Mouse (Mus musculus): ENCODE data around the gene Gm853.
A peak's percentile ranks its signal among the peaks of the same experiment; 100 is the strongest.

Gene Gm853

DNA sequence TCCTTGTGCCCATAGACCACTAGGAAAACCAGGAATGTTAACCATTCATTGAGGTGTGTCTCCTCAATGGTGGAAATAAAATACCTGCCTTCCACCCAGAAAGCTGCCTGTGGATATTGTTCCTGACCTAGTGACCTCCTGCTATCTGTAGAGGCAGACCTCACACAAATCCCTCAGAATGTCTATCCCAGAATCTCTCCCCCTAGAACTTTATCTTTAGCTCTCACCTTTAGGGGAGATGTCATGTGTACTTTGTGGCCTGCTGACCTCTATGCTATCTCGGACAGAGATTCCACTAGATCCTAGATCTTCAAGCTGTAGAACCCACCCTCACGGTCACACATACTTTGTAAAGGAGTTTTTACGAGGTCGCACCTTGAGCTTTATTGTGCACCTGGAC, 9.0 kb downstream of the Gm853 start:
- no peak for DNase-seq

DNA sequence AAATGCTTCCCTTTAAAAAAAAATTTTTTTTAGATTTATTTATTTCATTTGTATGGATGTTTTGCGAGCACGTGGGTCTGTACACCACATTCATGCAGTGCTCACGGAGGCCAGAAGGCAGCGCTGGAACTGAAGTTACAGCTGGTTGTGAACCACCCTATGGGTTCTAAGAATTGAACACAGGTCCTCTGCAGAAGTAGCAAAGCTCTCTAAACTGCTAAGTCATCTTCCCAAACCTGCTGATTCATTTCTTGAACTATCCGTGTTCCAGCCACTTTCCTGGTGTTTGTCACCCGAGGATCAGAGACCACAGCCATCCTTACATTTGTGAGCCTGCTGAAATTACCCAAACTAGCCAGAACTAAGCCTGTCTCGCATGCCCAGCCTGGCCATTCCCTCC, 9.8 kb downstream of the Gm853 start:
- no peak for DNase-seq

DNA sequence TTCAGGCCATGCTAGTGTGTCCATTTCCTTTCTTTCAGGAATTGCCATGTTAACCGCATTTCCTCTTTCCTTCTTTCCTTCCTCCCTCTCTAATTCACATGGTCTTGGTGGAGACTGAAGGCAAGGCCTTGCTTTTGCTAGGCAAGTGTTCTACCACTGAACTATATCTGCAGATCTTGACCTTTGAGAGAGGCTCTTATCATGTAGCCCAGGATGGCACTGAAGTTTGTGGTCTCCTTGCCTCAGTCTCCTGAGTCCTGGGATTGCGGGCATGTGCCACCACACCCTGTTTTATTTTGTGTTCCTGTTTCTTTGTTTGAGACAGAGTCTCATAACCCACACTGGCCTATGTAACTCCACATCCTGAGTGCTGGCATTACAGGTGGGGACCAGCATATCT, 10.3 kb downstream of the Gm853 start:
- DNase-seq: no peak

DNA sequence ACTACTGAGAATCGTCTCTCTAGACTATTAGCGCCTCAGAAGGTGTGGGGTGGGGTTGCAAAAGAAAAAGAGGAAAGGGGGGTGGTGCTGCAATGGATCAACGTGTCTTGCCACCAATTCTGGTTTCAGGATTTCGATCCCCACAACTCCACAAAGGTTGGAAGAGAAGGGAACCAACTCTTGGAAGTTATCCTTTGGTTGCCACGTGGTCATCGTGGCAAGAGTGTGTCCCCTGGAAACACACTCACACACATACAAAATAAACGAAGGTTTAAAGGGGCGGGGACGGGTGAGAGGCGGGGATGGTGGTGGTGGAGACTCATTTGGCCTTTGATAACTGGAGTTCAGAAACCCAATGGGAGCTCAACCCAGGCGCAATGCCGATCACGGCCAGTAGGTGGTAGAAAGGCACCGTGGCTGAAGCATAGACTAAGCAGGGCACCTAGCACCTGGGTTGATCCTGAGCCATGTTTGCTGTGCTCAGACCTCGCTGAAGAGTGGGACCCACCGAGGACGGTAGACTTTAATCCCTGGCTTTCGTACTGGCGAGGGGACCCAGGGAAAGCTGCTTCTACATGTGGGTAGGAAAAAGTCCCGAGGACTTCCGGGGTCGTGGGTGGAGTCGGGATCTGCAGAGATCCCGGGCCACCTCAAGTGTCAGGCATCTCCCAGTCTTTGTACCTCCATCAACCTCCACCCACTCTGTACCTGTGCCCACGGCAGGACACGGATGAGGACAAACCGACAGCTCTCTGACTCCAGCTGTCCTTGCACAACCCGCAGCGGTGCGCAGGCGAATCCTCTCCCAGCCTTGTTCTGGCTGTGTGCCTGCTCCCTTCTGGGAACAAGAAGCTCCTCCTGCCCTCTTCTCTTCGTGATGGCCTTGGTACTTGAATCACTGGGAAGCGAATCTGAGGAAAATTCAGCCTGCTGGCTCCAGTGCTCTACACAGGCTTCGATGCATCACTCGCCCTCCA, 23.2 kb downstream of the Gm853 start:
- peak; percentile 77 to 78 for DNase-seq

DNA sequence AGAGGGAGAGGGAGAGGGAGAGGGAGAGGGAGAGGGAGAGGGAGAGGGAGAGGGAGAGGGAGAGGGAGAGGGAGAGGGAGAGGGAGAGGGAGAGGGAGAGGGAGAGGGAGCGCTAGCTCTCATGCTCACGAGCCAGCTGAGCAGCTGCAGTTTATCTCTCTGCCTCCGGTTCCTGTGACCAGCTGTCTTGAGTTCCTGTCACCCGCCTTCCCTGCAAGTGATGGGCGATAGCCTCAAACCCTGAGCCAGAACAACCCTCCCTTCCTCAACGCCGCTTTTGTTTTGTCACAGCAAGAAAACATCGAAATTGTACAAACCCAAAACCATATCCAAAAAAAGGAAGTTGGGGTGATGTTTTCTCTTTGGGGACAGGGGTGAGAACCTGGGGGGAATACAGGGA, 25.7 kb downstream of the Gm853 start:
- DNase-seq: no peak

DNA sequence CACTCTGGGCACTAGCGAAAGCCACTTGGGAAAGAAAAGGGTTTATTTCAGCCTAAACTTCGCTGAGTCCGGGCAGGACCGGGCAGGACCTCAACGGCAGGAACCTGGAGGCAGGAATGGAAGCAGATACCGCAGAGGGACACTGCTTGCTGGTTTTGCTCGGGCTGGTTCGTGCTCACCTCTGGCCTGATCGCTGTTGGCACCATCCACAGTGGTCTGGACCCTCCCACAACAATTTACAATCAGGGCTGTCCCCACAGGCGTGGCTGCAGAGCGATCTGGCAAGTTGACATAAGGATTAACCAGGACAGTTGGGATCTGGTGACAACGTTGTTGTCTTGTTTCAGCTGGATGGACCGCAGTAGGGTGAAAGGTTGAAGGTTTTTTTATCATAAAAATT, 26.3 kb downstream of the Gm853 start:
- DNase-seq: no peak

DNA sequence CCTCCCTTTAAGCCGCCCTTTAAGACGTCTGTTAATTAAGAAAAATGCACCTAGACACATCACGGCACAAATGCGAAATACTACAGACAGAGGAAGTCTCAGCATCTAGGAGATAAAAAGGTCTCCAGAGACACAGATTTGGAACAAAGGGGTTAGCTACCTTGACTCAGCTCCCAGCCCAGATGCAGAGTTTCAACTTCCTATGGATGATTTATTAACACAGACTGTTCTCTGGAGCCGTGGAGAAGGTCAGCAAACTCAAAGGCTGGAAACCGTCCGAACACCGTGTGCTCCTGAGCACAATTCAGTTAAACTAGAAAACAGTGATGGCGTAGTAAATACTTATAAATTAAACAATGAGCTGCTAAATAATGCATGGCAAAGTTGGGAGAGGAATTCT, 29.9 kb downstream of the Gm853 start:
- DNase-seq: no peak

DNA sequence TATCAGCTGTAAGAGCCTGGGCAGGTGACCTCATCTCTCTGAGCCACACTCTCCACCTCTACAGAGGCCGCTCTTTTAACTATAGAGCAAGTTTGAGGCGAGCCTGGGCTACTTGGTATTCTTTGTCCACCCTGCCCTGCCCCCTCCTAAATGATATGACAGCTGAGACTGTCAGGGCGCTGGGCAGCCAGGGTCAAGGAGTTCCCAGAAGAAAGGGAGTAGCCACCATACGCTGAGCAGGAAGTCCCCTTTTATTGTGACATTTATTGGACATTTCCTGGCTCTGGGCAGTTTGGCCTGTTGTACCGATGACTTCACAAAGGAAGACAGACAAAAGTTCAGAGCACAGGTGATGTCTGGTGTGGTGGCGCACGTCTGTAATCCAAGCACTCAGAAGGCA, 32.6 kb downstream of the Gm853 start:
- DNase-seq: no peak

DNA sequence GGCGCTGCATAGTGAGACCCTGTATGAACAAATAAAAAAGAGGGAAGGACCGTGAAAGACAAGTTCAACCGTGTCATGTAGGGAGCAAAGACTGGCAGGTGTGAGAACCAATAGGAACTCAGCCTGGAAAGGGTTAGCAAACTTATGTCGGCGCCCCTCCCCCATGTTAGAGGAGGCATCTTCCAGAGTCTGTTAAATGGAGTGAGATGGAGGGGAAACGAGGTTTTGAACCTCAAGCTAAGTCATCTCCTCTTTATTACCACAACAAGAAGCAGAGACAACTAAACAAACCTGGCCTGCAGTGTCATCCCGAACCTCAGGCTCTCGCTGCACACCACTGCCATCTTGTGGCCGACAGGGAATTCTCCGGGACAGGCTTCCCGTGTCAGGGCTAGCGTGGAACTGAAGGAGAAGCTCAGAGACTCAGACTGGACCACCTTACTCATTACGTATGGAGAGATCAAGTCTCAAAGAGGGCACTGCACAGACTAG, 33.3 kb downstream of the Gm853 start:
- DNase-seq: peak; percentile 72 to 75

DNA sequence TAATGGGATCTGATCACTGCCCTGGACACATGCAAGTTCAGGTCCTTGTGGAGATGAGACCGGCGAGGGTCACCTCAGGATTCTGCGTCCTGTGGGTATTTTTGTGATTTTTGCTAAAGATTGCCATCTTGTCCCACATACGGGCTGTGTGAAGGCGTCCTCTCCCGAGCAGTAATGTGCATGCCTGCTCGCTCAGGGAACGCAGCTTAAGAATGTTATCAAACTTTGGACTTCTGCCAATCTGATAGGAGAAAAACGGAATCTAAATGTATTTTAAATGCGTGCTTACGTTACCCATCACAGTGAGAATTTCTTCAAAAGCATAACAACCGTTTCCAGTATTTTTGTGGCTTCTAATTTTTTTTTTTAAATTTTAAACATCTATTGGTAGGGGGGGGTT, 35.3 kb downstream of the Gm853 start:
- no peak for DNase-seq

DNA sequence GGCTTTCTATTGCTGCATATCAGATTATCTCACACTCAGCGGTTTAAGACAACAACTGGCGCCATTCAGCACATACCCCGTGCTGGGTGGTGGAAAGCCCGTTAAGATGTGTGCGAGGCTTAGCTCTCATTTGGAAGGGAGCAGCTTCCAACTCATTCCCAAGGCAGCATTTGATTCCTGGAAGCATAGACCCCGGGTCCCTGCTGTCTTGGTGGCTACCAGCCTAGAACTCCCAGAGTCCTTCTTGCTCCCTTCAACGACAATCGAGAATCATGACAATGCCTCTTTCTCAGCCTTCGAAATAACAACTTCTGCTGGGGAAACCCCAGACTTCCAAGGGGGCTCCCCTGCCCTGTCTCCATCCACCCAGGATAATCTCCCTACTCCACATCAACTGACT, 35.8 kb downstream of the Gm853 start:
- no peak for DNase-seq

DNA sequence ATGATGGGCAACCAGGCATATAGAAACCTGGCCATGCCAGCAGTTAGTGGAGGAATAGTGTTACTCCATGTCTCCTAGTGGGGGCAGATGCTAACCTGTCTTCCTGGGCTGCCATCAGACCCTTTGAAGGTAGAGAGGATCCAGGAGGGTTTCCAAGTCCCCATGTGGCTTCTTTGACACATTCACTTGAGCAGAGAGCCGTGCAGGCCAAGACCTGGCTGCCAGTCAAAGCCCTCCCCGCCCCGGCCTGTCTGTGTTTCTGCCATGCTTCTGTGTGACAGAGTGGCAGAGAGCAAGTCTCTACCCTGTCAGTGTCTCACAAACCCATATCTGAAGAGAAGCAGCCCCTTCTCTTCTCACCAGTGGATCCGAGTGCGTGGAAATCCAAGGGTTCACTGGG, 38.3 kb downstream of the Gm853 start:
- no peak for DNase-seq

DNA sequence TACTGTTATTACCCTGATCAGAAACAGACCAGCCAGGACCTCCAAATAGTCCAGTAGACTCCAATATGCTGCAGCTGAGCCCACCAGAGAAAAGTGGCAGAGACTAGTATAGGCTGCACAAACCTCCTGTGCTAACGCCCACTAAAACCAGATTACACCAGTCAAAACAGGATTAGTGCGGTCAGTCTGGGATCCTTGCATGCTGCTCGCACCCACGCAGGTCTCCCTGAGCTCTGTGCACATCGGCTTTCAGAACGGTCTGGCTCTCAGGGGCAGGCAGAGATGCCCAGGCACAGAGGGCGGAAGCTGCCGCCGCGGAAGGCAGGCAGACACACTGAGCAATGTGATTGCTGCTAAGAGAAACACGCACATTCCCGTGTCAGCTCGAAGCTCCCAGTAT, 39.2 kb downstream of the Gm853 start:
- DNase-seq: no peak

DNA sequence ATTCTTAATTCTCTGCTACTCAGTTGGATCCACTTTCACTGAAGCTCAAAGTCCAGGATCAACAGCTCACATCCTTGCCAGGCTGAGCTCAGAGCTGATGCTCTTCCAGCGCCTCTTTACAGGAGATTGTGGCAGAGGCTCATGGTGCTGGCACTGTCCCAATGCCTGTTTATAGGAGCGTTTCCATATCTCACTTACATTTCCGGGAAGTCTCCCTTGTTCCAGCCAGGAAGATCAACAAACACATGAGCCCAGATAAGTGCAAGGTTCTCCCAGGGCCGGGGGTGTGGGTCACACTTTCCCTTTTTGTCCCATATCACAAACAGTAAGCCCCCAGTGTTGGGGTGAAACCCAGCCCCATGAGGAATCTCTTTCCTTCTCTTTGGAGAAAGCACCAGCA, 40.3 kb downstream of the Gm853 start:
- no peak for DNase-seq

DNA sequence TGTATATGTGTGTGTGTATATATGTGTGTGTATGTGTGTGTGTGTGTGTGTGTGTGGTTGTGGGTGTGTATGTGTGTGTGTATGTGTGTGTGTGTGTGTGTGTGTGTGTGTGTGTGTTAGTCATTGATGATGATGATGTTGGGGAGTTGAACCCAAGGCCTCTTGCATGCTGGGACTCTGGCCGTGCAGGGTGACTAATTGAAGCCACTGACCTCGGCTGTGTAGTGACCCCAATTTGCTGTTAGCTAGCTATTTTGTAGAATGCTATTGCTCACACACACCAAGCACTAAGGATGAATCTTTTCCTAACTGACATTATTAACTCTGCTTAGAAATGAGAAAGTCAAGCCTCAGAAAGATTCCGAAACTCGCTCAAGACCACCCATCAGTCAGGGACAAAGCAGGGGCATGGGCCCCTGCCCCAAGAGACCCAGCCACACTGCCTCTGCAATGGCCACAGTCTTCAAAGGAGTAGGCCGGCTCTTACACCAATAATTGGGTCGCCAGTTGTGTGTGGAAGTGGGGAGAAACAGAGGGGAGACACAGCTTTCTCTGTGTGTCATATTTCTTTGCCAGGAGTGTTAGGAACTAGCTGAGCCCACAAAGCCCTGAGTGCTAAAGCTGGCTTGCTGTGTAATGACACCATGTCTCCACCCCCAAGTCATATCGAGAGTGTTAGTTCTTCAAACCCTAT, 41.1 kb downstream of the Gm853 start:
- no peak for DNase-seq

DNA sequence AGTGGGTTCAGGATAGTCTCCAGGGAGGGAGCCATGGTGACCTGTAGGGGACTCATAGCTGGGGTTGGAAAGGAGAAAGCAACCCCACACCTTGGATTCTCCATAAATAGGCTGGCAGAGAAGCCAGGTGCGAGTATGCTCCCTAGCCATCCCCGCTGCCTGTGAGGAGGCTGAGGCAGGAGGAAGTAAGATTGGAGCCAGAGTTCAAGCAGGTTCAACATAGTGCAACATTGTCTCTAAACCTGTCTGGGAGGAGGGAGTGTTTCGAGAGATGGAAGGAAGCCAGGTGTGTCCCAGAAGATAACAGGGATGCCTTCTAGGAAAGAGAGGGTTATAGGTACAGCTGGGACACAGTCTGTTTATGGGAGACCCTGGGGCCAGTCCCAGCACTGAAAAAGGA, 42.3 kb downstream of the Gm853 start:
- no peak for DNase-seq

DNA sequence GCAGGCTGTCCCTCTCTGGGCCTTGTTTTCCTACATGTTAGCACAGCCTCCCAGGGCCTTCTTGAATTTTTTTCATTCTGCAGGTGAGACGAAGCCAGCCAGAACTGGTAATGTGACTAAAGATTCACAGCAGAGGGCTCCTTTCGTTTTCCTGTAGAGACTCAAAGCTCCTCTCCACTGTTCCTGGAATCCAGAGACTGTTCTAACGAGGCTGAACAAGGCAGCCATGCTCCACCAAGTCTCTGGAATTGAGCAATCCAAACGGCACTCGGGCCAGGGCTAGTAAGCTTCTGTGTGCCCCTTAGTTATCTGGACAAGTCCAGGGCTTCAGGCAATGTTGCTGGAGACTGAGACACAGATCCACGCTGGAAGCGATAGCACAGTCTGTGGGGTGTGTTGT, 44.7 kb downstream of the Gm853 start:
- no peak for DNase-seq

DNA sequence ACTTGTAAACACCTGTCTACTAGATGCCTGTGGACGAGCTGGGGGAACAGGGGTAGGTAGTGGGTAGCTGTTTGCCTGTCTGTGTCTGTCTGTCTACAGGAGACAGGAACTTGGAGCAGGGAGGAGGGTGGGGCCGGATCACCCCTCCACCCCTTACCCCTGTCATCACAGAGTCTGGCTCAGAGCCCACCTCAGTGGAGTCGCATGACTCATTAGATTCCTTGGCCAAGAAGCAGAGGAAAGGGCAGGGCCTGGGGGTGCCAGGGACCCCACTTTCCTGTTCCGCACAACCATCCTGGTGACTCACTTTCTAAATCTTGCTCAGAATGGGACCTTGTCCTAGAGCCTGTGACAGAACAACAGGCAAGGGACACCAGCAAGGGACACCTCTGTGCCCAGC, 45.1 kb downstream of the Gm853 start:
- no peak for DNase-seq

DNA sequence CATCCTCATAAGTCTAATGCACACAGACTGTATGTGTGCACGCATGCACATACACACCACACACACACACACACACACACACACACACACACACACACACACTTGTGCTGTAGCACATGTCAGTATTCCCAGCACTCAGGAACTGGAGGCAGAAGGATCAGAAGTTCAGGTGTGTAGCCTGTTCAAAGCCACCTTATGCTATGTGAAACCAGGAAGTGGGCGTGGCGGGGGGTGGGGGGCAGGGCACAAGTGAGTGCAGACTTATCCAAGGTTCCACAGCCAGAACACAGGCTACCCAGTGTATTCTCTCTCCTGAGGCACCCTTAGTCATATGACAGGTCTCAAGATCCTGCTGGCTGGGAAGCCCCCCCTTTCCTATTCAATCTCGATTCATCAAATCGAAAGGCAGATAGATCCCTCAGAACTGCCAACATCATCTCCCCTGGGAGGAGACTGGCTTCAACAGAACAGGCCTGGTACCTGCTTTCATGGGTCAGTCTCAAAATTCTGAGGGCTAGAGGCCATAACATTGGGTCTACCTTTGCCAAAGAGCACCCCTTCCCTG, 46.0 kb downstream of the Gm853 start:
- no peak for DNase-seq

DNA sequence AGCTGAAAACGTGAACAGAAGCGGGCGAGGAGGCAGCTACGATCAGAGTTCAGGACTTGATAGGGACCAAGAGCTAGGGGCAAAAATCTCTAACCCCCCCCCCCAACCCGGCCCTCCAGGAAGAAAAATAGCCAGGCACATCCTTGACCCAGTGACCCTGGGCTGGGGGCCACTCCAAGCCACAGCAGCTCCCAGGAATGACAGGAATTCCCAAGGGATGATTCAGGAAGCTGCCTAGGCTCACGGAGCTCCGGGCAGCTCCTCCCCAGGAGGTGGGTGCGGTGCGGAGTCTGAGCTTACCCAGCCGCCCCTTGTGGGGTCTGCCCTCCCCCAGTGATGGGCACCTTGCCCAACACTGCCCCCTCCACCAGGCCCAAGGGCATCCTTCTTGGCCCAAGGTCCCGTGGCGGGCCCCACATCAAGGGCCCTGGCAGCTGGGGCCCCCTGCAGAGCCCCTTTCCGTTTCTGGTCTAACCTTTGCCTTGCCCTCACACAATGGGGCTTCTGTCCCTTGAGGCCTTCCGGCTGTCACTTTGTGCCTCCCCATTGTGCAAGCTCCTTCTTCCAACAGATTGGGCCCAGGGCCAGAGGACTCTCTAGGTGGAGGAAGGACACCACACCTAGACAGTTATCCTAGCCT, 47.0 kb downstream of the Gm853 start, which contains the start of gene Tinagl1:
Gene Tinagl1, minus strand, starts transcription at position 51 of the 640 bp plus-strand sequence.
- no peak for DNase-seq

DNA sequence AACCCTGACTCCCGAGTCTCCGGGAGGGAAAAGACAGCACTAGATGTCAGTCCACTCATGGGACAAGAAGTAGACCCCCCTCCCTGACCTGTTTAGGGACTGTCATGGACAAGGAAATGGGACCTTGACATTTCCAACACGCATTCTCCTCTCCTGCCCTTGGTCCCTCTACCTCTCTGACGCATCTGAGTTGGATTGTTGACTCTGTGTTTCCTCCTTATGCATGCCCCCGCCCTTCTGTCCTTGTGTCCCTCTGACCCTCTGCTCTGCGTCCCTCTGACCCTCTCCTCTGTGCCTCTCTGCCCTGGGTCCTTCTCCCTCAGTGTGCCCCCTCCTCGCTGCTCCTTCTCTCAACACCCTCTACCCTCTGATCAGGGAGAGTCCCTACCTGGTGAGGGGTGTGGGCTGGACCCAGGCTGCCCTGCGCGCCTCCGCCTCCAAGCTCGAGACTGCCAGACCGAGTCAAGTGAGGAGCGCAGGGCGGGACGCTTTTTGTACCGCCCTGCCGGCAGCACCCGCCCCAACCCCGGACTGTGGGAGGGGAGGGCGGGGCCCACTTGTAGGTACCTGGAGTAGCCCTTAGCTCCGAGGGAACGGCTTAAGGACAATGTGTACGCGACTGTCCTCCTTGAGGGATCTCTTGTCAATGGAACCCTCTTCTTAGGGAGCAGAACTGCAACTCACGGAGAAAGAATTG, 47.7 kb downstream of the Gm853 start:
- peak in 1 of 2 experiments; percentile 4 for DNase-seq

DNA sequence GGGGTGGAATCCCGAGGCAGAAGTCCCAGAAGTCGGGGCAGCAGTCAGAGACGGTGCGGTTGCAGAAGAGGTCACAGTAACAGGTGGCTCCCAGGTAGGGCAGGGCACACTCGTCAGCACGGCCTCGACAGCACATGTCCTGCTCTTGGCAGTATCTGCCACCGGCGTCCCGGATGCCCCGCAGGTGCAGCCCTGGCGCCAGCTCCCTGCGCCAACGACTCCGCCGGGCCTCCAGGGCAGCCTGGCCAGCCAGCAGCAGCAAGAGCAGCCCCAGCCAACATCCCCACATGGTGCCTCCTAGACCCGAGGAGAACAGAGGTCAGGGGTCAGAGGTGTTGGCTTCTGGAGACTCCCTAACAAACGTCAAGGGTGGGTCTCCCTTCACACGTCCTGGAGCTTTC, 48.3 kb downstream of the Gm853 start:
- DNase-seq: no peak
